Mouse (Mus musculus): ENCODE data around the gene 1700029F12Rik. TPM values are rescaled to one million over a fixed set of nuclear protein-coding genes. Genes with fewer than 3 reads are reported as not detected.

1700029F12Rik gene
- total RNA-seq, 2 experiments from 2014 or later, result not detected

DNA sequence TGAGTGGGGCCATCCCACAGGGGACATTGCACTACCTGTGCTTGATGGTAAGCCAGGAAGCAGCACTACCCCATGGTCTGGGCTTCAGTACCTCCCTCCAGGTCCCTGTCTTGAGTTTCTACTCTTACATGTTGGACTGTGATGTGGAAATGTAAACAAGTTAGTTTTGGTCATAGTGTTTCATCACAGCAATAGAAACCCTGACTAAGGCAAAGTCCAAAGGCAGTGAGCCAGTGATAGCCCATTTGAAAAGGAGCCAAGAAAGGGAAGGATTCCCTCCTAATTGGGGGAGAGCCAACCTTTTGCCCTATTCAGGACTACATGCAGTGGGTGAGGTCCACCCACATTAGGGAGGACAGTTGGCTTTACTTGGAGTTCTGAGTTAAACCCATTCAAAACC, 53.6 kb downstream of the 1700029F12Rik start:
- DNase-seq, result no peak
- intact Hi-C loops (cut with DNase I), result no loop called here

DNA sequence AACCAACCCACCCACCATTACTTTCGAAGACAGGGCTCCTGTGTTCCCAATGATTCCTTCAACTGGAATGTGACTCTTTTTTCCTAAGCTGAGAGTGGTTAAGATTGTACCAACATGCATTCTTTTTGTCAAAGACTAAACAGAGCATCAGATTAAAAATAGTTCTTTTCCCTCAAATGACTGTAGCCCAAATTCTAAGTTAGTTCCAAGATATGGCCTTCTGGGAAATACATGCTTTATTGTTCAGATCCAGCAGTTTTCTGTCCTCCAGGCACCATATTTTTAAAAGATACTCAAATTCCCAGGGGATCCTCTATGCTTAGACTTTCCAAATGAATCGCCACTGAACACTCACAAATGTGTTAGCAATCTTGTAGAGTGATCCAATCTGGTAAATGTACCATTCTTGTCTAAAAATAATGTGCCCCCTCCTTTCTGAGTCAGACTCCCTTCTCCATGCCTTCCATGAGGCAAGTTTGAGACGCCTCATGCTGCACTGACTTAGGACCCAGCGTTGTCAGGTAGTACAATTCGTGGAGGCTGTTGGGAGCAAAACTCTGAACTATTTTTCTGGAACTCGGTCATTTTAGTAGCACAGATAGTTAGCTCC, 57.1 kb downstream of the 1700029F12Rik start:
- intact Hi-C loops (cut with DNase I), result no loop called here

DNA sequence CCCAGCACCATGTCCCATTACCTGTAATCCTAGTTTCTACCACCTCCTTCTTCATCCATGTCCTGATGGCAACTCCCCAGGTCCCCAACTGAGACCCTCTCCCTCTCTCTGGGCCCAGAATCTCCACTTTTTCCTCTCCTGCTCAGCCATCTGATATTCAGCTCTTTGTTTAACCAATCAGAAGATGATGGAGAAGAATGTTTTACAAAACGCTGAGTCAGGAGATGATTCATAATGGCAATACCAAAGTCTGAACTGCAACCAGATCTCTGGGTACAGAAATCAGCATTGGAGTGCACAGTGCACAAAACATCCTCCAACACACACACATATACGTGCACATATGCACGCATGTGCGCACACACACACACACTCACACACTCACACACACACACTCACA, 60.8 kb downstream of the 1700029F12Rik start:
- intact Hi-C loops (cut with DNase I), result no loop called here
- no peak for DNase-seq

More for the DNA sequence above, 57.1 kb downstream of the 1700029F12Rik start:
- DNase-seq, result no peak

Other genes with a start within 250 kb of the 1700029F12Rik start
- under 1 TPM; 0.07 to 0.08 TPM for gene Gcnt4, start 109.7 kb downstream of the 1700029F12Rik start, total RNA-seq (2021)
- gene Fam169a, start 32.9 kb upstream of the 1700029F12Rik start, total RNA-seq (2021), result not detected
- 1 to 10 TPM in 1 of 2 experiments, not detected in 1; 1.1 TPM for gene Gm6169, start 64.9 kb upstream of the 1700029F12Rik start, total RNA-seq (2021)
- 10 to 100 TPM; 45.9 to 49.8 TPM for gene Gfm2, start 103.6 kb upstream of the 1700029F12Rik start, total RNA-seq (2021)
- 10 to 100 TPM; 42.4 to 49.4 TPM for gene Nsa2, start 103.6 kb upstream of the 1700029F12Rik start, total RNA-seq (2021)
- gene Hexb, start 164.0 kb upstream of the 1700029F12Rik start, total RNA-seq (2021), result 1 to 10 TPM; 6.8 to 7.7 TPM
- 1 to 10 TPM; 1.4 to 2.6 TPM for gene Enc1, start 206.7 kb upstream of the 1700029F12Rik start, total RNA-seq (2021)